Mouse (Mus musculus) bone marrow, adult 2 months (tissue): ENCODE measurements around the gene 4932438H23Rik. TPM values are rescaled to one million over a fixed set of nuclear protein-coding genes. Genes with fewer than 3 reads are reported as not detected.

ENCODE experiments used
- H3K27ac ChIP-seq: fragments of 200-500 bp; 2 replicates; pipeline ENCODE4 v1.5.1; 2012; ENCODE audit warnings: low read depth, mild to moderate bottlenecking, control low read depth, inconsistent platforms, low read length; ENCODE audit not compliant: control insufficient read depth, poor library complexity, insufficient read depth
- H3K4me1 ChIP-seq: fragments of 200-500 bp; 2 replicates; pipeline ENCODE4 v1.6.1; 2011; ENCODE audit warnings: low read length; ENCODE audit not compliant: control insufficient read depth, insufficient read depth
- H3K4me3 ChIP-seq: fragments of 200-500 bp; replicated peaks from 2 replicates; pipeline ENCODE3; 2011; ENCODE audit warnings: mild to moderate bottlenecking, low read depth, low read length, control low read depth; ENCODE audit not compliant: control insufficient read depth
- CTCF ChIP-seq: fragments of 200-500 bp; IDR thresholded peaks from 2 replicates; pipeline ENCODE4 v1.5.1; 2011; ENCODE audit warnings: low read length, control low read depth; ENCODE audit not compliant: control insufficient read depth, insufficient read depth
- POLR2A ChIP-seq: fragments of 200-500 bp; IDR thresholded peaks from 2 replicates; pipeline ENCODE4 v1.6.1; 2011; ENCODE audit warnings: low read depth, mild to moderate bottlenecking, control low read depth, low read length, borderline replicate concordance; ENCODE audit not compliant: control insufficient read depth
- WGBS: fragments of 180-500 bp; shearing (Covaris S2); methylation state at CpG from one replicate; pipeline ENCODE4 v1.1.7; 2018; 5-methylcytosine and 5-hydroxymethylcytosine counted together
- polyA plus RNA-seq: library from polyadenylated mRNA; stranded (reverse); fragments of >200 nt; gene quantifications from 2 replicates; pipeline ENCODE4 v1.2.4, GENCODE M21; 2011; ENCODE audit warnings: low replicate concordance; ENCODE audit not compliant: missing spikeins, insufficient read depth, insufficient read length

Gene 4932438H23Rik
- polyA plus RNA-seq, 1 experiment = not detected

- Histone ChIP-seq H3K27ac (no peak overlapping the region), H3K4me1 (no peaks in the 10 kb centered on the region), H3K4me3 (no peak overlapping the region)
- 39% methylated on average over 11 of the region's 11 CpGs for WGBS
- no peak for TF ChIP-seq CTCF
- TF ChIP-seq POLR2A = no peak
These were observed 16.1 kb upstream of the 4932438H23Rik start for GRCm38 (mm10) chr16:91110999-91111535.

GRCm38 (mm10) chr16:91107608-91108007 is 12.7 kb upstream of the 4932438H23Rik start:
- no peak overlapping the region for H3K4me3 ChIP-seq
- H3K4me1 ChIP-seq = no peaks in the 10 kb centered on the region
- H3K27ac ChIP-seq = no peak overlapping the region
- 71% methylated on average over 11 of the region's 11 CpGs for WGBS
- TF ChIP-seq CTCF (no peak), POLR2A (no peak)

GRCm38 (mm10) chr16:91105481-91106051 is 10.6 kb upstream of the 4932438H23Rik start:
- Histone ChIP-seq H3K4me1 (no peaks in the 10 kb centered on the region), H3K27ac (no peak overlapping the region), H3K4me3 (no peak overlapping the region)
- TF ChIP-seq CTCF = no peak
- no peak for TF ChIP-seq POLR2A
- 66% methylated on average over 13 of the region's 13 CpGs for WGBS

GRCm38 (mm10) chr16:91104821-91105480 is 10.0 kb upstream of the 4932438H23Rik start:
- Histone ChIP-seq H3K4me3 (no peak overlapping the region), H3K4me1 (no peaks in the 10 kb centered on the region), H3K27ac (no peak overlapping the region)
- WGBS = 60% methylated on average over 10 of the region's 10 CpGs
- no peak for TF ChIP-seq POLR2A
- no peak for TF ChIP-seq CTCF

GRCm38 (mm10) chr16:91103386-91103785 is 8.5 kb upstream of the 4932438H23Rik start:
- TF ChIP-seq CTCF (no peak), POLR2A (no peak)
- Histone ChIP-seq H3K27ac (no peak overlapping the region), H3K4me1 (no peaks in the 10 kb centered on the region), H3K4me3 (no peak overlapping the region)
- 80% methylated on average over 14 of the region's 14 CpGs for WGBS

- WGBS = 73% methylated on average over 2 of the region's 2 CpGs
- no peak overlapping the region for H3K27ac ChIP-seq
- TF ChIP-seq POLR2A (no peak), CTCF (no peak)
- no peak overlapping the region for H3K4me3 ChIP-seq
- no peaks in the 10 kb centered on the region; the same call in none of the 2 replicates for H3K4me1 ChIP-seq
These were observed 5.6 kb upstream of the 4932438H23Rik start for GRCm38 (mm10) chr16:91100484-91100883.

GRCm38 (mm10) chr16:91099444-91100065 is 4.6 kb upstream of the 4932438H23Rik start:
- H3K4me1 ChIP-seq = no peaks in the 10 kb centered on the region; the same call in none of the 2 replicates
- 79% methylated on average over 16 of the region's 16 CpGs for WGBS
- H3K27ac ChIP-seq = no peak overlapping the region
- H3K4me3 ChIP-seq = no peak overlapping the region
- TF ChIP-seq CTCF (no peak), POLR2A (no peak)

GRCm38 (mm10) chr16:91097858-91098257 is 2.9 kb upstream of the 4932438H23Rik start:
- Histone ChIP-seq H3K27ac (no peak overlapping the region), H3K4me1 (no peaks in the 10 kb centered on the region; the same call in none of the 2 replicates), H3K4me3 (no peak overlapping the region)
- TF ChIP-seq POLR2A (no peak), CTCF (no peak)
- 63% methylated on average over 11 of the region's 11 CpGs for WGBS
